Mouse (Mus musculus) spleen, adult 12 weeks (tissue): ENCODE measurements around the gene Sox13.

Experiments
- DNase-seq: peaks from one replicate; pipeline ENCODE4 v3.0.0; 2022; ENCODE audit warnings: low spot score

Sox13 gene

GRCm38 (mm10) chr1:133423543-133424480 is at the start of gene Sox13:
TSS of gene Sox13 (minus strand) at chr1:133424377.
- DNase-seq: no peak

GRCm38 (mm10) chr1:133471556-133471955 is 47.4 kb upstream of the Sox13 start:
- DNase-seq: no peak

GRCm38 (mm10) chr1:133471086-133471485 is 46.9 kb upstream of the Sox13 start:
- DNase-seq: no peak

- DNase-seq: no peak
Measured at GRCm38 (mm10) chr1:133470242-133471025, 46.3 kb upstream of the Sox13 start.

GRCm38 (mm10) chr1:133469213-133469612 is 45.0 kb upstream of the Sox13 start:
- DNase-seq: no peak

- DNase-seq: no peak
Measured at GRCm38 (mm10) chr1:133468751-133469150, 44.6 kb upstream of the Sox13 start.

GRCm38 (mm10) chr1:133467905-133468304 is 43.7 kb upstream of the Sox13 start:
- no peak for DNase-seq

- no peak for DNase-seq
Measured at GRCm38 (mm10) chr1:133463138-133463537, 39.0 kb upstream of the Sox13 start.

- no peak for DNase-seq
Measured at GRCm38 (mm10) chr1:133460996-133461395, 36.8 kb upstream of the Sox13 start.

GRCm38 (mm10) chr1:133456097-133456496 is 31.9 kb upstream of the Sox13 start:
- DNase-seq: no peak

- no peak for DNase-seq
Measured at GRCm38 (mm10) chr1:133452564-133453165, 28.5 kb upstream of the Sox13 start.

GRCm38 (mm10) chr1:133451869-133452563 is 27.8 kb upstream of the Sox13 start:
- no peak for DNase-seq

- DNase-seq: no peak
Measured at GRCm38 (mm10) chr1:133451025-133451424, 26.8 kb upstream of the Sox13 start.

GRCm38 (mm10) chr1:133448351-133448931 is 24.3 kb upstream of the Sox13 start:
- no peak for DNase-seq

- no peak for DNase-seq
Measured at GRCm38 (mm10) chr1:133446291-133446690, 22.1 kb upstream of the Sox13 start.

- no peak for DNase-seq
Measured at GRCm38 (mm10) chr1:133444315-133444714, 20.1 kb upstream of the Sox13 start.

GRCm38 (mm10) chr1:133437916-133438683 is 13.9 kb upstream of the Sox13 start:
- DNase-seq: no peak

GRCm38 (mm10) chr1:133434756-133435112 is 10.6 kb upstream of the Sox13 start:
- no peak for DNase-seq

- DNase-seq: no peak
Measured at GRCm38 (mm10) chr1:133434018-133434755, 10.0 kb upstream of the Sox13 start.

- DNase-seq: no peak
Measured at GRCm38 (mm10) chr1:133432566-133432965, 8.4 kb upstream of the Sox13 start.
